Mouse (Mus musculus): Measurements from ENCODE around the gene Eif5a. TPM values are rescaled to one million over a fixed set of nuclear protein-coding genes. Genes with fewer than 3 reads are reported as not detected.
A peak's percentile ranks its signal among the peaks of the same experiment; 100 is the strongest.
"Not testable (repeated sequence)": the region's sequence is repeated elsewhere in the genome, so short reads cannot be mapped to it uniquely, and the experiment has no call there.

Eif5a gene
- polyA plus RNA-seq, 1 experiment from 2014 or later = 1,061 TPM

- Histone ChIP-seq H3K9me3 (replicated peaks; ENCODE audit: control insufficient read depth, low read length, poor library complexity, severe bottlenecking) (no peaks in the 10 kb centered on the region), H3K9ac (ENCODE audit: low read depth, low read length) (no peak overlapping the region), H3K4me2 (ENCODE audit: low read length) (no peak overlapping the region), H3K27ac (ENCODE audit: low read length) (no peak overlapping the region), H3K4me3 (ENCODE audit: low read depth, low read length) (no peak overlapping the region), H3K36me3 (ENCODE audit: control insufficient read depth, insufficient read depth, low read length) (no peaks in the 10 kb centered on the region), H3K27me3 (ENCODE audit: control insufficient read depth, insufficient read depth, low read depth, low read length) (peaks cover 1% of the 10 kb centered on the region), H3K4me1 (ENCODE audit: control insufficient read depth, insufficient read depth, low read length) (peaks cover 4% of the 10 kb centered on the region; the same call in 1 of the 2 replicates)
- no peak for ATAC-seq
- WGBS = 79% methylated on average over 8 of the region's 8 CpGs
Observed at GRCm38 (mm10) chr11:69931769-69932168, 10.0 kb upstream of the Eif5a start.

GRCm38 (mm10) chr11:69930967-69931537 is 9.3 kb upstream of the Eif5a start:
- Histone ChIP-seq H3K9ac (ENCODE audit: low read depth, low read length) (no peak overlapping the region), H3K9me3 (replicated peaks; ENCODE audit: control insufficient read depth, low read length, poor library complexity, severe bottlenecking) (no peaks in the 10 kb centered on the region), H3K27me3 (ENCODE audit: control insufficient read depth, insufficient read depth, low read depth, low read length) (no peaks in the 10 kb centered on the region), H3K4me2 (ENCODE audit: low read length) (no peak overlapping the region), H3K4me3 (ENCODE audit: low read depth, low read length) (no peak overlapping the region), H3K27ac (ENCODE audit: low read length) (no peak overlapping the region), H3K4me1 (ENCODE audit: control insufficient read depth, insufficient read depth, low read length) (peaks cover 3% of the 10 kb centered on the region; the same call in 1 of the 2 replicates), H3K36me3 (ENCODE audit: control insufficient read depth, insufficient read depth, low read length) (no peaks in the 10 kb centered on the region)
- WGBS = 77% methylated on average over 3 of the region's 3 CpGs
- no peak for ATAC-seq

GRCm38 (mm10) chr11:69930176-69930575 is 8.4 kb upstream of the Eif5a start:
- not testable (repeated sequence) for H3K9ac ChIP-seq (ENCODE audit: low read depth, low read length); H3K27ac ChIP-seq (ENCODE audit: low read length); H3K4me1 ChIP-seq (ENCODE audit: control insufficient read depth, insufficient read depth, low read length); H3K36me3 ChIP-seq (ENCODE audit: control insufficient read depth, insufficient read depth, low read length); H3K4me2 ChIP-seq (ENCODE audit: low read length); H3K4me3 ChIP-seq (ENCODE audit: low read depth, low read length); H3K9me3 ChIP-seq (replicated peaks; ENCODE audit: control insufficient read depth, low read length, poor library complexity, severe bottlenecking); ATAC-seq; H3K27me3 ChIP-seq (ENCODE audit: control insufficient read depth, insufficient read depth, low read depth, low read length)
- 82% methylated on average over 8 of the region's 8 CpGs for WGBS

- no peak overlapping the region for H3K27ac ChIP-seq (ENCODE audit: low read length)
Observed at GRCm38 (mm10) chr11:69929712-69930111, 8.0 kb upstream of the Eif5a start.

GRCm38 (mm10) chr11:69927501-69927900 is 5.7 kb upstream of the Eif5a start:
- WGBS = 95% methylated on average over 2 of the region's 2 CpGs
- H3K9me3 ChIP-seq (replicated peaks; ENCODE audit: control insufficient read depth, low read length, poor library complexity, severe bottlenecking) = no peaks in the 10 kb centered on the region
- no peak overlapping the region for H3K4me2 ChIP-seq (ENCODE audit: low read length)
- no peak overlapping the region for H3K4me3 ChIP-seq (ENCODE audit: low read depth, low read length)
- no peaks in the 10 kb centered on the region for H3K27me3 ChIP-seq (ENCODE audit: control insufficient read depth, insufficient read depth, low read depth, low read length)
- no peak overlapping the region for H3K27ac ChIP-seq (ENCODE audit: low read length)
- H3K36me3 ChIP-seq (ENCODE audit: control insufficient read depth, insufficient read depth, low read length) = no peaks in the 10 kb centered on the region
- H3K9ac ChIP-seq (ENCODE audit: low read depth, low read length) = no peak overlapping the region
- ATAC-seq = no peak
- H3K4me1 ChIP-seq (ENCODE audit: control insufficient read depth, insufficient read depth, low read length) = peaks cover 5% of the 10 kb centered on the region; the same call in 1 of the 2 replicates

More at GRCm38 (mm10) chr11:69929712-69930111, 8.0 kb upstream of the Eif5a start:
- no peak for ATAC-seq
- H3K36me3 ChIP-seq (ENCODE audit: control insufficient read depth, insufficient read depth, low read length) = no peaks in the 10 kb centered on the region
- no peaks in the 10 kb centered on the region for H3K9me3 ChIP-seq (replicated peaks; ENCODE audit: control insufficient read depth, low read length, poor library complexity, severe bottlenecking)
- no peak overlapping the region for H3K4me3 ChIP-seq (ENCODE audit: low read depth, low read length)
- 89% methylated on average over 4 of the region's 4 CpGs for WGBS
- no peaks in the 10 kb centered on the region for H3K27me3 ChIP-seq (ENCODE audit: control insufficient read depth, insufficient read depth, low read depth, low read length)
- peaks cover 3% of the 10 kb centered on the region; the same call in 1 of the 2 replicates for H3K4me1 ChIP-seq (ENCODE audit: control insufficient read depth, insufficient read depth, low read length)
- no peak overlapping the region for H3K9ac ChIP-seq (ENCODE audit: low read depth, low read length)
- no peak overlapping the region for H3K4me2 ChIP-seq (ENCODE audit: low read length)

GRCm38 (mm10) chr11:69922796-69923195 is 1.0 kb upstream of the Eif5a start:
- Histone ChIP-seq H3K4me3 (ENCODE audit: low read depth, low read length) (no peak overlapping the region), H3K27ac (ENCODE audit: low read length) (peak overlapping the region; percentile 29; the same call in 1 of the 2 replicates), H3K4me2 (ENCODE audit: low read length) (no peak overlapping the region)

GRCm38 (mm10) chr11:69922012-69922756 is 426 bp upstream of the Eif5a start:
- H3K4me1 ChIP-seq (ENCODE audit: control insufficient read depth, insufficient read depth, low read length) = peaks cover 26% of the 10 kb centered on the region
- peaks cover 10% of the 10 kb centered on the region for H3K36me3 ChIP-seq (ENCODE audit: control insufficient read depth, insufficient read depth, low read length)
- no peak for ATAC-seq
- H3K9me3 ChIP-seq (replicated peaks; ENCODE audit: control insufficient read depth, low read length, poor library complexity, severe bottlenecking) = no peaks in the 10 kb centered on the region
- peak overlapping the region; percentile 75 for H3K9ac ChIP-seq (ENCODE audit: low read depth, low read length)
- 3% methylated on average over 12 of the region's 12 CpGs for WGBS
- H3K27me3 ChIP-seq (ENCODE audit: control insufficient read depth, insufficient read depth, low read depth, low read length) = no peaks in the 10 kb centered on the region
- H3K4me3 ChIP-seq (ENCODE audit: low read depth, low read length) = peak overlapping the region; percentile 56
- H3K27ac ChIP-seq (ENCODE audit: low read length) = peak overlapping the region; percentile 94
- peak overlapping the region; percentile 73 for H3K4me2 ChIP-seq (ENCODE audit: low read length)

More at GRCm38 (mm10) chr11:69922796-69923195, 1.0 kb upstream of the Eif5a start:
- no peak for ATAC-seq
- peaks cover 4% of the 10 kb centered on the region for H3K36me3 ChIP-seq (ENCODE audit: control insufficient read depth, insufficient read depth, low read length)
- no peaks in the 10 kb centered on the region for H3K27me3 ChIP-seq (ENCODE audit: control insufficient read depth, insufficient read depth, low read depth, low read length)
- H3K9ac ChIP-seq (ENCODE audit: low read depth, low read length) = 0 out of 2 replicates have a peak overlapping the region, but pooled peaks have one; percentile 46
- WGBS = 70% methylated on average over 3 of the region's 3 CpGs
- H3K4me1 ChIP-seq (ENCODE audit: control insufficient read depth, insufficient read depth, low read length) = peaks cover 26% of the 10 kb centered on the region
- no peaks in the 10 kb centered on the region for H3K9me3 ChIP-seq (replicated peaks; ENCODE audit: control insufficient read depth, low read length, poor library complexity, severe bottlenecking)

GRCm38 (mm10) chr11:69920266-69921031 is 1.3 kb downstream of the Eif5a start:
- peaks cover 19% of the 10 kb centered on the region for H3K36me3 ChIP-seq (ENCODE audit: control insufficient read depth, insufficient read depth, low read length)
- H3K4me2 ChIP-seq (ENCODE audit: low read length) = peak overlapping the region; percentile 98
- peak overlapping the region; percentile 94 for H3K4me3 ChIP-seq (ENCODE audit: low read depth, low read length)
- 0% methylated on average over 59 of the region's 65 CpGs for WGBS
- peak; percentile 23 for ATAC-seq
- H3K27ac ChIP-seq (ENCODE audit: low read length) = peak overlapping the region; percentile 92
- H3K9me3 ChIP-seq (replicated peaks; ENCODE audit: control insufficient read depth, low read length, poor library complexity, severe bottlenecking) = no peaks in the 10 kb centered on the region
- no peaks in the 10 kb centered on the region for H3K27me3 ChIP-seq (ENCODE audit: control insufficient read depth, insufficient read depth, low read depth, low read length)
- H3K9ac ChIP-seq (ENCODE audit: low read depth, low read length) = peak overlapping the region; percentile 94
- peaks cover 32% of the 10 kb centered on the region for H3K4me1 ChIP-seq (ENCODE audit: control insufficient read depth, insufficient read depth, low read length)
